Mouse (Mus musculus) B cell, adult 67 days (primary cell): ENCODE results near the gene Fgd3. TPM values are rescaled to one million over a fixed set of nuclear protein-coding genes. Genes with fewer than 3 reads are reported as not detected.

Experiments used
- total RNA-seq, 2 experiments: library from RNA; stranded (reverse); gene quantifications; 4 replicates each; pipeline ENCODE4 v1.2.4; 2023

Gene Fgd3
- 100 to 1,000 TPM; 102 to 108 TPM for total RNA-seq

DNA sequence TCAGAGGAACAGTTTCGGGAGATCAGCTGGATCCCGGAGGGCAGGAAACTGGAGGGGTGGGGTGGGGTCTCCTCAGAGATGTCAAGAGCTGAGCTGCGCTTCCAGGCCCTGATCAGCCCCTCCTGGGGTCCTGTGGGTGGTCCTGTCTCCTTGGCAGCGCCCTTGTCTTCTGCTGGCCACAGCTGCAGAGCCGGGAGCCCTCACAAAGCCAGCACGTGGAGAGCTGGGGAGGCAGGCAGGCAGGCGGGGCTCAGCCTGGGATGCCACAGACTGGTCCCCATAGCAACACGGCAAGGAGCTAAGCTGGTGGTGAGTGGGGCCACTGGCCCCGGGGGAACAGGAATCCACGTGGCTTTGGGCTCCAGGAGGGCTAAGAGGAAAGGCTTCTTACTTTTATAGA lies at the start of gene Fgd3:
Gene Fgd3 (minus strand): TSS at position 272 of the 400 bp plus-strand sequence.

DNA sequence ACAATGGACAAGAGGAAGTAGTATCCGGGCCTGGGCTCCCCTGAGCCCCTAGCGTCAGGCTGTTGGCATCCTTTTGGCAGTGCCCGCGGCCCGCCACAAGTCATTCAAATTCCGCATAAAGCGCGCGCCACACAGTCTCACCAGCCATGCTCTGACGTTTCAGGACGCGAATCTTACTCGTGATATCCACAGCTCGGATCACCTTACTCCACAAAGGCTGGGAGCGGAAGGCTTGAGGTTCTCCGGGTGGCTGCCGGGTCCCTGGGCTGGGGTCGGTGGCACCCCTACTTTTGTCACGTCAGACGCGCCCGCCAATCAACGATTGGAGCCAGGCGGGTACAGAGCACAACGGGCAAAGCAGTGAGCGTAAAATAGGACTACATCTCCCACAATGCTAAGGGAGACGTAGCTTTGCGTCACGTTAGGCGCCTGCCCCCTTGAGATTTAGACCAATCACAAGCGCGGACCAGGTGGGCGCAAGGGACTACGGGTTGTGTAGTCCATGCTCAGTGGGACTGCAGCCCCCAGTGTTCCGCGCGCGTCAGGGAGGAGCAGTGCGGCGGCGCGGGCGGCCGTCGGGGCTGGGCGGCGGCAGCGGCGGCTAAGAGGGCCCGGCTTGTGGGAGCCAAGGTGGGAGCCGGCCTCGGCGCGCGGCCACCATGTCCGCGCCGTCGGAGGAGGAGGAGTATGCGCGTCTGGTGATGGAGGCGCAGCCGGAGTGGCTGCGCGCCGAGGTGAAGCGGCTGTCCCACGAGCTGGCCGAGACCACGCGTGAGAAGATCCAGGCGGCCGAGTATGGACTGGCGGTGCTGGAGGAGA lies 21.1 kb upstream of the Fgd3 start, which contains the start of gene Bicd2:
Gene Bicd2 (plus strand): TSS at position 574 of the 819 bp plus-strand sequence.

DNA sequence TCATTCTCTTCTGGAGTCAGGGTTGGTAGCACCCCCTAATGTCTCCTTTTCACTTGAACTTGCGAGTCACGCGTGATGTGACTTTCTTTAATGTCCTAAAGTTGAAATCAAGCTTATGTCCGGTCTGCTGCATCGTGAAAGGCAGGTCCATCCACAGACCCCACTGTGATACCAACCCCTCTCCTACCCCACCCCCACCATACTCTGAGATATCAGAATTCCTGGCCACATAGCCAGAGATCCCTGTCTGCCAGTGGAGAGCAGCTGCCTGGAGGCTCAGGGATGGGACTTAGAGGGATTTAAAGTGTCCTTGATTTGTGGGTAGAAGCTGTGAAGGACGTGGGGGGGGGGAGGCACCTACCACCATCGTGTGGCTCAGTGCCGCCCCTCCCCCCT lies 71.6 kb downstream of the Fgd3 start, which contains the start of gene Susd3:
Gene Susd3 (minus strand): TSS at position 240 of the 396 bp plus-strand sequence.

DNA sequence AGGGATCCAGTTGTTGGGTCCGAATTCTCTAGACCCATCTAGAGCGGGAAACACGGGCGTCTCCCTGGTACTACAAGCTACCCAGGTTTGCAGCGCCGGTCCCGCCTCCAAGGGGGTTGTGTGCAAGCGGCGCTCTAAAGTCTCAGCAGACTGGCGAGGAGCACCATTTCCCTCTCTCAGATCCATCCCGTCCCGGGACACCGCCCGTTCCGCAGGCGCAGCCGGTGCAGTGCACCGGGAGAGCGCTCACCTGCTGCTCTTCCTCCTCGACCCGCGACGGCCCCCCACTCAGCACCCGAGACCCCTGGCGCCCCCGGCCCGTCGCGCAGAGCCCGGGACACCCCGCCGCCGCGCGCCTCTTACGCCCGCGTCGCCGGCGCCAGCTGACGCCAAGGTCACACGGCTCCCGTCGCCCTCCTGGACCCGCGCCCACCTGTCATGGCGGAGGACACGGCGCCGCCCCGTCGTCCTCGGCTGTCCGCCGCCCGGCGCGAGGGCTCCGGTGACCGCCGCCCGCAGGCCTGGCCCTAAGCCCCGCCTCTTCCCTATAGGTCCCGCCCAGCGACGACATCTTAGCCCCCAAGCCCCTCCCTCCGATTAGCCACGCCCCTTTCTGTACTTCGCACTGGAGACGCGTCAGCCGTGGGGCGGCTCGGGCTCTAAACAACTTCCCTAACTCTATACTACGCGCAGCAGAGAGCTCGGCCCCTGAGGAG lies 104.4 kb downstream of the Fgd3 start, which contains the start of gene Card19:
Gene Card19 (minus strand): TSS at position 534 of the 716 bp plus-strand sequence.

Other genes with a start within 250 kb of the Fgd3 start
- under 1 TPM; 0.17 to 0.65 TPM for gene Wnk2, start 172.3 kb downstream of the Fgd3 start, total RNA-seq
- 10 to 100 TPM; 19.0 to 22.1 TPM for gene Ninj1, start 132.8 kb downstream of the Fgd3 start, total RNA-seq
- 10 to 100 TPM; 47.9 to 52.1 TPM for gene Card19, start 104.3 kb downstream of the Fgd3 start, total RNA-seq
- gene Susd3, start 71.6 kb downstream of the Fgd3 start, total RNA-seq: 10 to 100 TPM; 64.9 to 68.2 TPM
- 10 to 100 TPM; 22.7 to 28.7 TPM for gene Bicd2, start 21.3 kb upstream of the Fgd3 start, total RNA-seq
- 1 to 10 TPM; 8.9 to 9.0 TPM for gene Ippk, start 100.9 kb upstream of the Fgd3 start, total RNA-seq
- gene Tes3-ps, start 173.0 kb upstream of the Fgd3 start, total RNA-seq: under 1 TPM; 0.55 to 0.68 TPM
- under 1 TPM in 1 of 2 experiments, not detected in 1; 0.09 TPM for gene Ecm2, start 184.5 kb upstream of the Fgd3 start, total RNA-seq
- gene Aspn, start 224.1 kb upstream of the Fgd3 start, total RNA-seq: not detected